Mouse (Mus musculus) brain, embryonic 14.5 days (tissue): ENCODE data around the gene Mob3b. TPM values are rescaled to one million over a fixed set of nuclear protein-coding genes. Genes with fewer than 3 reads are reported as not detected.
A peak's percentile ranks its signal among the peaks of the same experiment; 100 is the strongest.
"Not testable (repeated sequence)": the region's sequence is repeated elsewhere in the genome, so short reads cannot be mapped to it uniquely, and the experiment has no call there.

ENCODE experiments used
- DNase-seq: peaks from one replicate; pipeline ENCODE4 v3.0.0-alpha.2; 2011; ENCODE audit warnings: low read depth
- CTCF ChIP-seq: fragments of 200-500 bp; IDR thresholded peaks from 2 replicates; pipeline ENCODE4 v1.5.1; 2012; ENCODE audit warnings: inconsistent platforms, mild to moderate bottlenecking, moderate library complexity, borderline replicate concordance; ENCODE audit not compliant: insufficient read depth, insufficient read length; ENCODE audit errors: extremely low read depth
- POLR2A ChIP-seq: fragments of 200-500 bp; IDR thresholded peaks from 2 replicates; pipeline ENCODE4 v1.6.1; 2012; ENCODE audit warnings: mild to moderate bottlenecking, inconsistent platforms, borderline replicate concordance; ENCODE audit not compliant: poor library complexity, insufficient read depth, insufficient read length, severe bottlenecking; ENCODE audit errors: extremely low read depth
- polyA plus RNA-seq: library from polyadenylated mRNA; depleted of rRNA; stranded (reverse); fragments of >200 nt; gene quantifications from 2 replicates; pipeline ENCODE4 v1.2.3, GENCODE M21; 2012

Mob3b gene
- polyA plus RNA-seq, 1 experiment = 2.9 TPM

DNA sequence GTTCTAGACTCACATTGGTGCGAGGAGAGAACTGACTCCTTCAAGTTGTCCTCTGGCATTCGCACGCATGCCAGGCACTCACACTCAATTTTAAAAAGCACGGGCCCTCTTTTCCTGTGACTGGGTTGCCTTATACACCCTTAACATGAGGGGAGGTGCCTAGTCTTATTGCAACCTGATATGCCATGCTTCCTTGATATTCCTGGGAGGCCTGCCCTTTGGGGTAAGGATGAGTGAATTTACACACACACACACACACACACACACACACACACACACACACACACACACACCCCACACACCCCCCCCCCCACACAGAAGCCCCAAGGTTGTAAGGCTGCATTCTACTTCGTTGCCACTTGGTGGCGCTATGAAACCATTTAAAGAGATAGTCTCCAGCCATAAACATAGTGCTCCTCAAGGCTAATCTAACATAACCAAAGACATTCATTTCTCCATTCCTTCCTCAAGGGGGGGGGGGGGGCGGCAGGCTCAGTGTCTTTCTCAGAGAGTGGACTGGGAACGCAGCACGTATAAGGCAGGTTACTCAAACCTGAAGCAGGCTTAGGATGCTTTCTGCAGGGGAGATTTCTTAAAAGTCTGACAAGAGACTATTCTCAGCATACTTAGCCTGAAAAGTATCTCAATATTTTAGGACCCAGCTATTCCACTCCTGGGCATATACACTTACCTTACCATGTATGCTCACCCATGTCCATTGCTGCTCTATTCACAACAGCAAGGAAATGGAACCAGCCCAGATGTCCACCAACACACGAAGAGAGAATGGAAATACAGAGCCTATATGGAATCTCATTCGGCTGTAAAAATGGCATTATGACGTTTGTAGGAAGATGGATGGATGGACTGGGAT lies 198.9 kb downstream of the Mob3b start:
- DNase-seq = peak; percentile 81
- TF ChIP-seq CTCF = peak; percentile 63; the same call in 1 of the 2 replicates
- no peak for TF ChIP-seq POLR2A

- no peak for DNase-seq
Observed at GRCm38 (mm10) chr4:34953716-34954115, 203.6 kb downstream of the Mob3b start.

DNA sequence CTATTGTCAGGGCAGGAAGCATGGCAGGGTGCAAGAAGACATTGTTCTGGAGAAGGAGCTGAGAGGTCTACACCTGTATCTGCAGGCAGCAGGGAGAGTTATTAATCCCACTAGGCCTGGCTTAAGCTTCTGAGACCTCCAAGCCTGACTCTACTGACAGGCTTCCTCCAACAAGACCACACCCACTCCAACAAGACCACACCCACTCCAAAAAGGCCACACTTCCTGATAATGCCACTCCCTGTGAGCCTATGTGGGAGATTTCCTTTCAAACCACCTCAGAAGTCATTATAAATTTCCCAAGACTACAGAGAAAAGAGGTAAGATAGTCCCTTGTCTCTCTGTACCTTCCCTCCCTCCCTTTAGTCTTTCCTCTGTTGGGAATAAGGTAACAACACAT lies 210.1 kb downstream of the Mob3b start:
- TF ChIP-seq POLR2A (no peak), CTCF (no peak)
- DNase-seq = no peak

More at GRCm38 (mm10) chr4:34953716-34954115, 203.6 kb downstream of the Mob3b start:
- no peak for TF ChIP-seq CTCF
- TF ChIP-seq POLR2A = no peak

GRCm38 (mm10) chr4:34941046-34941445 lies 216.2 kb downstream of the Mob3b start:
- DNase-seq = no peak
- no peak for TF ChIP-seq CTCF
- no peak for TF ChIP-seq POLR2A

- DNase-seq = not testable (repeated sequence)
Observed at GRCm38 (mm10) chr4:34928386-34928785, 228.9 kb downstream of the Mob3b start.

DNA sequence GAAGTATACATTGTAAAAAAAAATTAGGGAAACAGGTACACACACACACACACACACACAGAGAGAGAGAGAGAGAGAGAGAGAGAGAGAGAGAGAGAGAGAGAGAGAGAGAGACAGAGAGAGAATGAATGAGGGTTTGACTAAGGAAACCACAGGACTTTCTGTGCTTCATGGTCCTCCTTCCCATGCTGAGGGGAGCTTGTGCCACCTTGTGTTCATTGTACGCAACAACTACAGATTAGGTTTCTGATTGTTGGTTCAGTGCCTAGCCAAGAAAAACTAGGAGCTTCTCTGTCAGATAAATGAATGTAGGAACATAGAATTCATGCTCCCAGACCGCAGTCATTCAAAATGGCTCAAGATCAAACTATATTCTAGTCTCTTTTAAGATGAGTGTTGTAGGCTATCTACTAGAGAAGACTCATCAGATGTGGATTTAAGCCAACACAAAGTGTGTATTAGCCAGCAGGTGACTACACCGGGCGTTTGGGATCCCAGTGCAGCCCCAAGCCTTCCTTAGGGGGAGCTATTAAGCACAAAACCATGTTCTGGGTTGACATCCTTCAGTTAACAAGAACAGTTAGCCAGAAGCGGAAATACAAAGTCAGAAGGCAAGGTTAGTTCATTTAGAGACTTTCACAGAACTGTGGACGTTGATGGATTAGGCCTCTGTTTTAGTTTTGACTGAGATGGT lies 235.0 kb downstream of the Mob3b start:
- DNase-seq = peak; percentile 87
- TF ChIP-seq POLR2A = no peak
- TF ChIP-seq CTCF = peak; percentile 85

DNA sequence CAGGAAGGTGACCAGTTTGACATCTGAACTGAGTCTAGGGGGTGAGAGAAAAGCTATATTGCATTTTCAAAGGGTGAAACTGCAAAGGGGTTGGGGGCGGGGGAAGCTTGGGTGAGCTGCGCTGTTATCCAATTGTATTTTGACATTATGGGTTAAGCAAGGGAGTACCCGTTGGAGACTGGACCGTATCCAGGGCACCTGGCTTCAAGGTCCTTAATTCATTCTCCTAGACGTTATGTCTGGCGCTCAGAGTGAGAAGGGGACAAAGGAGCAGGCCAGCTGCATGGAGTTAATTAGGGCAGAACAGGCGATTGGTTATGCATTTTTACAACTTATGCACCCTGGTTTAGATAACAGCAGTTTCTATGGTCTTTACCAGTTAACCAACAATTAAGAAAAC lies 239.9 kb downstream of the Mob3b start:
- DNase-seq = peak; percentile 73
- TF ChIP-seq POLR2A = no peak
- TF ChIP-seq CTCF = no peak

- DNase-seq = no peak
- TF ChIP-seq POLR2A = no peak
- no peak for TF ChIP-seq CTCF
Observed at GRCm38 (mm10) chr4:34912171-34912570, 245.1 kb downstream of the Mob3b start.

- TF ChIP-seq POLR2A (no peak), CTCF (no peak)
- no peak for DNase-seq
Observed at GRCm38 (mm10) chr4:34911401-34911800, 245.9 kb downstream of the Mob3b start.

- DNase-seq = no peak
- TF ChIP-seq POLR2A (no peak), CTCF (no peak)
Observed at GRCm38 (mm10) chr4:34908127-34908526, 249.2 kb downstream of the Mob3b start.

- peak; percentile 41 for DNase-seq
- TF ChIP-seq POLR2A (no peak), CTCF (no peak)
Observed at GRCm38 (mm10) chr4:34907026-34907425, 250.3 kb downstream of the Mob3b start.

DNA sequence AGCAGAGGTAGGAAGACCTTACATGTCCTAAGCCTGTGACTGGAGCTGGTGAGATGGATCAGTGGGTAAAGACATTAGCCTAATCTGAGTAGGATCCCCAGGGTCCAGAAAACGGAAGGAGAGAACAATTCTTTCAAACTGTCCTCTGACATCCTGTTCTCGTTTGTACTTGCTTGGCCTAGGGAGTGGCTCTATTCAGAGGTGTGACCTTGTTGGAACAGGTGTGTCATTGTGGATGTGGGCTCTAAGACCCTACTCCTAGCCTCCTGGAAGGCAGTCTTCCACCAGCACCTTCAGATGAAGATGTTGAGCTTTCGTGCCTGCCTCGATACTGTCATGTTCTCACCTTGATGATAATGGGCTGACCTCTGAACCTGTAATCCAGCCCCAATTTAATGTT lies 251.1 kb downstream of the Mob3b start:
- no peak for DNase-seq
- TF ChIP-seq POLR2A (no peak), CTCF (no peak)

DNA sequence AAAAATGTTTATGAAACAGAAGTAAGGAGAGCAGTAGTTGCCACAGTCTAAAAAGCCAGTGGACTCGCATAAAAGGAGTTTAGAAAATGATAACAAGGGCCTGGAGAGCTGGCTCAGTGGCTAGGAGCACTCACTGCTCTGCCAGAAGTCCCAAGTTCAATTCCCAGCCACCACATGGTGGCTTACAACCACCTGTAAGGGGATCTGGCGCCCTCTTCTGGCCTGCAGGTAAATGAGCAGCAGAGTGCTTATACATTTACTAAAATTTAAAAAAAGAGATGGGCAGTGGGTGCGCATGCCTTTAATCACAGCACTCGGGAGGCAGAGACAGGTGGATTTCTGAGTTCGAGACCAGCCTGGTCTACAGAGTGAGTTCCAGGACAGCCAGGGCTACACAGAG lies 251.9 kb downstream of the Mob3b start:
- DNase-seq = peak; percentile 17
- TF ChIP-seq CTCF (peak; percentile 28; the same call in 1 of the 2 replicates), POLR2A (no peak)

- DNase-seq = not testable (repeated sequence)
Observed at GRCm38 (mm10) chr4:34901582-34901981, 255.7 kb downstream of the Mob3b start.
